Mouse (Mus musculus) MEL (cell line): ENCODE results near the gene Hs6st3. TPM values are rescaled to one million over a fixed set of nuclear protein-coding genes. Genes with fewer than 3 reads are reported as not detected.

ENCODE experiments used
- DNase-seq: peaks from one replicate; pipeline ENCODE4 v3.0.0; 2011; ENCODE audit warnings: low read depth, low spot score
- H3K27ac ChIP-seq: 2 replicates; pipeline ENCODE4 v1.5.1; 2012; ENCODE audit warnings: low read depth, mild to moderate bottlenecking, control low read depth, low read length, moderate library complexity; ENCODE audit not compliant: control insufficient read depth
- H3K27me3 ChIP-seq, 2 experiments: fragments of 150-350 bp in 1 of 2; sonication (generic) in 1 of 2; 2 replicates each; pipeline ENCODE4 v1.6.1; 2012; ENCODE audit warnings: low read length in 2 of 2, mild to moderate bottlenecking in 2 of 2, improper control_type of control experiment in 1 of 2, moderate library complexity in 1 of 2; ENCODE audit not compliant: insufficient read depth in 2 of 2, control insufficient read depth in 1 of 2
- H3K36me3 ChIP-seq, 2 experiments: 2 replicates each; pipeline ENCODE4 v1.6.1; 2012 to 2014; ENCODE audit warnings: low read length in 2 of 2, improper control_type of control experiment in 1 of 2, inconsistent platforms in 1 of 2, mild to moderate bottlenecking in 1 of 2; ENCODE audit not compliant: insufficient read depth in 2 of 2, control insufficient read depth in 1 of 2
- H3K4me1 ChIP-seq, 2 experiments: fragments of 150-350 bp in 1 of 2; sonication (generic) in 1 of 2; 2 replicates each; pipeline ENCODE4 v1.6.1; 2012; ENCODE audit warnings: low read length in 2 of 2, improper control_type of control experiment in 1 of 2, mild to moderate bottlenecking in 1 of 2; ENCODE audit not compliant: insufficient read depth in 2 of 2, control insufficient read depth in 1 of 2
- H3K4me3 ChIP-seq, 2 experiments: fragments of 150-350 bp in 1 of 2; sonication (generic) in 1 of 2; 2 replicates each; pipeline ENCODE4 v1.5.1; 2012; ENCODE audit warnings: low read depth in 2 of 2, low read length in 2 of 2, mild to moderate bottlenecking in 2 of 2, moderate library complexity in 2 of 2, control low read depth in 1 of 2, improper control_type of control experiment in 1 of 2; ENCODE audit not compliant: control insufficient read depth in 1 of 2, insufficient read depth in 1 of 2
- H3K79me2 ChIP-seq: 2 replicates; pipeline ENCODE4 v1.6.1; 2012; ENCODE audit warnings: mild to moderate bottlenecking, low read length, moderate library complexity; ENCODE audit not compliant: control insufficient read depth, poor library complexity, insufficient read depth
- H3K9ac ChIP-seq: 2 replicates; pipeline ENCODE4 v1.6.1; 2012; ENCODE audit warnings: low read depth, mild to moderate bottlenecking, control low read depth, low read length, moderate library complexity; ENCODE audit not compliant: control insufficient read depth, poor library complexity, severe bottlenecking
- H3K9me3 ChIP-seq: fragments of 150-350 bp; sonication (generic); replicated peaks from 2 replicates; pipeline ENCODE4 v1.6.1; 2012; ENCODE audit warnings: mild to moderate bottlenecking, low read length, improper control_type of control experiment, moderate library complexity; ENCODE audit not compliant: insufficient read depth
- BHLHE40 ChIP-seq: IDR thresholded peaks from 2 replicates; pipeline ENCODE4 v1.6.1; 2012; ENCODE audit warnings: low read depth, mild to moderate bottlenecking, inconsistent platforms, low read length, improper control_type of control experiment, borderline replicate concordance
- CHD1 ChIP-seq: IDR thresholded peaks from 2 replicates; pipeline ENCODE4 v1.6.1; 2012; ENCODE audit warnings: low read depth, mild to moderate bottlenecking, inconsistent platforms, low read length, improper control_type of control experiment
- CTCF ChIP-seq, 3 experiments: IDR thresholded peaks in 2 of 3; conservative IDR thresholded peaks in 1 of 3; 2 replicates each; pipeline ENCODE4 v1.5.1; 2011 to 2012; ENCODE audit warnings: low read length in 3 of 3, low read depth in 2 of 3, mild to moderate bottlenecking in 2 of 3, improper control_type of control experiment in 1 of 3, inconsistent platforms in 1 of 3, mixed read lengths in 1 of 3, moderate library complexity in 1 of 3; ENCODE audit not compliant: control insufficient read depth in 1 of 3, insufficient read depth in 1 of 3, poor library complexity in 1 of 3, severe bottlenecking in 1 of 3
- ELF1 ChIP-seq: IDR thresholded peaks from 2 replicates; pipeline ENCODE4 v1.6.1; 2014; ENCODE audit warnings: low read depth, mild to moderate bottlenecking, inconsistent platforms, low read length, improper control_type of control experiment, moderate library complexity
- EP300 ChIP-seq, 2 experiments: IDR thresholded peaks; 2 replicates each; pipeline ENCODE4 v1.6.1; 2011; ENCODE audit warnings: improper control_type of control experiment in 2 of 2, low read length in 2 of 2, low read depth in 1 of 2, mild to moderate bottlenecking in 1 of 2
- ETS1 ChIP-seq: IDR thresholded peaks from 2 replicates; pipeline ENCODE4 v1.6.1; 2012; ENCODE audit warnings: low read depth, mild to moderate bottlenecking, inconsistent platforms, low read length, improper control_type of control experiment, moderate library complexity
- GABPA ChIP-seq: IDR thresholded peaks from 2 replicates; pipeline ENCODE4 v1.6.1; 2012; ENCODE audit warnings: low read depth, mild to moderate bottlenecking, inconsistent platforms, low read length, improper control_type of control experiment, moderate library complexity
- MAZ ChIP-seq: IDR thresholded peaks from 2 replicates; pipeline ENCODE4 v1.6.1; 2012; ENCODE audit warnings: low read depth, mild to moderate bottlenecking, inconsistent platforms, low read length, improper control_type of control experiment
- MYB ChIP-seq: IDR thresholded peaks from 2 replicates; pipeline ENCODE4 v1.6.1; 2011; ENCODE audit warnings: mild to moderate bottlenecking, low read depth, low read length, improper control_type of control experiment
- MYC ChIP-seq: IDR thresholded peaks from 2 replicates; pipeline ENCODE4 v1.6.1; 2011; ENCODE audit warnings: low read depth, mild to moderate bottlenecking, low read length, improper control_type of control experiment, moderate library complexity
- POLR2A ChIP-seq, 2 experiments: IDR thresholded peaks; 2 replicates each; pipeline ENCODE4 v1.6.1; 2011 to 2012; ENCODE audit warnings: low read length in 2 of 2, mild to moderate bottlenecking in 2 of 2, control low read depth in 1 of 2, improper control_type of control experiment in 1 of 2, low read depth in 1 of 2, moderate library complexity in 1 of 2; ENCODE audit not compliant: control insufficient read depth in 1 of 2, insufficient read depth in 1 of 2, poor library complexity in 1 of 2
- POLR2AphosphoS2 ChIP-seq: IDR thresholded peaks from 2 replicates; pipeline ENCODE4 v1.6.1; 2011; ENCODE audit warnings: low read length, improper control_type of control experiment
- SMC3 ChIP-seq: IDR thresholded peaks from 2 replicates; pipeline ENCODE4 v1.6.1; 2011; ENCODE audit warnings: low read depth, low read length, improper control_type of control experiment
- UBTF ChIP-seq: IDR thresholded peaks from 2 replicates; pipeline ENCODE4 v1.6.1; 2012; ENCODE audit warnings: low read depth, mild to moderate bottlenecking, inconsistent platforms, low read length, improper control_type of control experiment, moderate library complexity, borderline replicate concordance; ENCODE audit not compliant: insufficient read depth
- USF2 ChIP-seq, 2 experiments: IDR thresholded peaks; 2 replicates each; pipeline ENCODE4 v1.6.1; 2011 to 2012; ENCODE audit warnings: improper control_type of control experiment in 2 of 2, low read length in 2 of 2, borderline replicate concordance in 1 of 2, inconsistent platforms in 1 of 2, low read depth in 1 of 2, mild to moderate bottlenecking in 1 of 2; ENCODE audit not compliant: insufficient read depth in 1 of 2
- ZKSCAN1 ChIP-seq: IDR thresholded peaks from 2 replicates; pipeline ENCODE4 v1.6.1; 2012; ENCODE audit warnings: low read depth, mild to moderate bottlenecking, inconsistent platforms, low read length, improper control_type of control experiment, moderate library complexity
- ZNF384 ChIP-seq: IDR thresholded peaks from 2 replicates; pipeline ENCODE4 v1.6.1; 2012; ENCODE audit warnings: low read depth, mild to moderate bottlenecking, inconsistent platforms, low read length, improper control_type of control experiment
- polyA plus RNA-seq, 2 experiments: library from polyadenylated mRNA; stranded (reverse) in 1 of 2; unstranded in 1 of 2; fragments of >175 nt in 1 of 2; fragments of >200 nt in 1 of 2; gene quantifications; 2 replicates each; pipeline versions ENCODE4 v1.2.1 to v1.2.4; 2012; ENCODE audit warnings: low replicate concordance in 2 of 2, low read depth in 1 of 2; ENCODE audit not compliant: insufficient read length in 2 of 2, insufficient read depth in 1 of 2, missing spikeins in 1 of 2
- total RNA-seq: library from RNA; depleted of rRNA; stranded (reverse); fragments of 300-350 nt; gene quantifications from 2 replicates; pipeline ENCODE4 v1.2.3, GENCODE M21; 2012

The Hs6st3 gene
- total and polyA plus RNA-seq, 3 experiments: not detected

DNA sequence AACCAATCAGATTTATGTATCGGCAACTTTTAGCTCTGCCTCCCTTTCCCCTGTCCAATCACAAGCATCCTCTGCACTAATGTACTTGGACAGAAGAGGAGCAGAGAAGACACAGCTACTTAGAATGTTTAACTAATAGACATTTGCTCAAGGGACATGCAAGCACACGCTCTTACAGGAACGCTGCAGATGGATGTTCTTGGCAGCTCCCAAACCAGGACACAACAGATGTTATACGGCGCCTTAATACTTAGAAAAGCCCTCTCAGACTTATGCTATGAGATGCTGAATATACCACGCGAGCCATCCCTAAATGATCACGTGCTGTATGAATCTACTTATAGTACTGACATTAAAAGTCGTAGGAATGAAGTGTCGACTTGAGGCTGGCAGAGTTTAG is 263.5 kb downstream of the Hs6st3 start:
- Histone ChIP-seq H3K27ac (no peak overlapping the region), H3K9ac (no peak overlapping the region), H3K4me3 (no peak overlapping the region), H3K79me2 (no peaks in the 10 kb centered on the region), H3K9me3 (no peaks in the 10 kb centered on the region), H3K36me3 (no peaks in the 10 kb centered on the region), H3K4me1 (no peaks in the 10 kb centered on the region), H3K27me3 (no peaks in the 10 kb centered on the region)
- no peak for DNase-seq
- TF ChIP-seq ELF1: no peak
- no peak for TF ChIP-seq EP300 (IDR thresholded peaks at IDR 0.05; ENCODE audit: low read depth in 1 of 2, low read length in 2 of 2)
- no peak for TF ChIP-seq UBTF
- no peak for TF ChIP-seq GABPA
- no peak for TF ChIP-seq POLR2AphosphoS2
- TF ChIP-seq BHLHE40: no peak
- TF ChIP-seq USF2 (IDR thresholded peaks at IDR 0.05; ENCODE audit: borderline replicate concordance in 1 of 2, insufficient read depth in 1 of 2, low read depth in 1 of 2, low read length in 2 of 2): no peak
- TF ChIP-seq MYC: no peak
- TF ChIP-seq CTCF (IDR thresholded peaks at IDR 0.05 in 2 of 3, conservative IDR thresholded peaks at IDR 0.05 in 1 of 3; ENCODE audit: control insufficient read depth in 1 of 3, insufficient read depth in 1 of 3, low read depth in 2 of 3, low read length in 3 of 3, poor library complexity in 1 of 3, severe bottlenecking in 1 of 3): no peak

DNA sequence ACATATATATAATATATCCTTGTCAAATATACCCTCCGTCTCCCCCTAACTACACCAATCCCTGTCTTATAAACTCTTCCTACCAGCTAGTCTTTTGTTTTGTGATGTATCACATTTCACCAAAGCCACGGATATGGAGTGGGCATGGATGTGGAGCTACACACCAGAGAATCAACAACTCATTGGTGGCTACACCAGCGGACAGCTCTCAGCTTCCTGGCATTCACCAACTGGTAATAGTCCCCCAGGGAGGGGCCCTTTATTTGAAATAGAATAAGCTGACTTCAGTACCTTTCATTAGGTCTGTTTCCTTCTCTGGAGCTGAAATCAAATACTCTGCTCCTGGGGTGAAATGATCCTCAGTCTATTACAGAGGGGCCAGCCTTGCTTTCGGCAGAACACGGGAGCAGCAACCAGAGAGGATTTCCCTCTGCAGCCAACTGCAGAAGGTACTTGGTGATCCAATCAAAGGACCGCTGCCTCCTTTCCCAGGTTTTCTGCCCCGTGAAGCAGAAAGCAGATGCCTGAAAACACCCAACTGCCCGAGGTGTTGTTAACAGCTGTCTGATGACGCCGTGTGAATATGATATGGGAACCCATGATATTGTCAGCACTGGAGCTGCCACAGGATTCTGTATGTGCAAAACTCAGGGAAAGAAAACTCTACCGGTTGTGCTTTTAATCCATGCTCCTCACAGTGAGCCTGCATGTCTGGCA is 271.4 kb downstream of the Hs6st3 start:
- Histone ChIP-seq H3K36me3 (no peaks in the 10 kb centered on the region), H3K27me3 (no peaks in the 10 kb centered on the region), H3K9me3 (no peaks in the 10 kb centered on the region), H3K27ac (no peak overlapping the region), H3K9ac (no peak overlapping the region), H3K4me1 (no peaks in the 10 kb centered on the region), H3K4me3 (no peak overlapping the region), H3K79me2 (no peaks in the 10 kb centered on the region)
- TF ChIP-seq POLR2A (IDR thresholded peaks at IDR 0.05; ENCODE audit: control insufficient read depth in 1 of 2, insufficient read depth in 1 of 2, low read depth in 1 of 2, low read length in 2 of 2, poor library complexity in 1 of 2) (no peak), SMC3 (no peak), MAZ (no peak), ETS1 (no peak), MYB (no peak), ZNF384 (no peak), ZKSCAN1 (no peak), CHD1 (no peak), USF2 (IDR thresholded peaks at IDR 0.05; ENCODE audit: borderline replicate concordance in 1 of 2, insufficient read depth in 1 of 2, low read depth in 1 of 2, low read length in 2 of 2) (no peak)
- DNase-seq: no peak
